Mouse (Mus musculus) thymus, adult 2 months (tissue): ENCODE data around the gene Olfr1410.

Experiments used
- CTCF ChIP-seq: fragments of 200-500 bp; IDR thresholded peaks from 2 replicates; pipeline ENCODE4 v1.5.1; 2012; ENCODE audit warnings: mild to moderate bottlenecking, control low read depth, low read length, moderate library complexity, borderline replicate concordance; ENCODE audit not compliant: control insufficient read depth, poor library complexity, insufficient read depth; ENCODE audit errors: extremely low read depth
- POLR2A ChIP-seq: fragments of 200-500 bp; IDR thresholded peaks from 2 replicates; pipeline ENCODE4 v1.6.1; 2012; ENCODE audit warnings: mild to moderate bottlenecking, low read length, control low read depth, moderate library complexity; ENCODE audit not compliant: control insufficient read depth, poor library complexity, insufficient read depth; ENCODE audit errors: extremely low read depth

- TF ChIP-seq POLR2A = no peak
- no peak for TF ChIP-seq CTCF
Observed at GRCm38 (mm10) chr1:92637501-92638172, 32.1 kb downstream of the Olfr1410 start.
